Mouse (Mus musculus): Measurements from ENCODE around the gene Ttc8. TPM values are rescaled to one million over a fixed set of nuclear protein-coding genes. Genes with fewer than 3 reads are reported as not detected.

The Ttc8 gene
- polyA plus RNA-seq, 1 experiment from 2014 or later = 14.6 TPM

Other genes starting within 250 kb of the Ttc8 start
- gene Ptpn21, start 183.2 kb upstream of the Ttc8 start, polyA plus RNA-seq (2015; fragmentation: Nextera tagmentation; extraction: Ambion mirVana) = 4.7 and 6.1 TPM in 2 replicates
- gene Zc3h14, start 173.6 kb upstream of the Ttc8 start, polyA plus RNA-seq (2015; fragmentation: Nextera tagmentation; extraction: Ambion mirVana) = 65.6 and 70.2 TPM in 2 replicates
- 4.9 and 5.1 TPM in 2 replicates for gene Eml5, start 19.1 kb upstream of the Ttc8 start, polyA plus RNA-seq (2015; fragmentation: Nextera tagmentation; extraction: Ambion mirVana)